Mouse (Mus musculus): Measurements from ENCODE around the gene Olfr750. TPM values are rescaled to one million over a fixed set of nuclear protein-coding genes. Genes with fewer than 3 reads are reported as not detected.
A peak's percentile ranks its signal among the peaks of the same experiment; 100 is the strongest.
"Not testable (repeated sequence)": the region's sequence is repeated elsewhere in the genome, so short reads cannot be mapped to it uniquely, and the experiment has no call there.

The Olfr750 gene
- total and polyA plus RNA-seq, 3 experiments: not detected

GRCm38 (mm10) chr14:51103217-51103616 lies 29.0 kb upstream of the Olfr750 start:
- intact Hi-C loops (cut with DNase I): loop anchor here (1.0 to 5.0 kb wide), 4 partner anchors 70 to 379 kb away; no protein-coding TSS in a partner anchor
- Histone ChIP-seq H3K36me3 (ENCODE audit: control insufficient read depth, insufficient read depth, low read length) (peaks cover 2% of the 10 kb centered on the region), H3K4me3 (no peak overlapping the region), H3K4me1 (ENCODE audit: control insufficient read depth, insufficient read depth, low read length) (no peaks in the 10 kb centered on the region; the same call in 1 of the 2 replicates), H3K27me3 (ENCODE audit: control insufficient read depth, insufficient read depth, low read length) (no peaks in the 10 kb centered on the region), H3K79me2 (replicated peaks; ENCODE audit: control insufficient read depth, insufficient read depth, low read length) (no peaks in the 10 kb centered on the region), H3K9ac (ENCODE audit: low read depth, low read length) (no peak overlapping the region), H3K27ac (no peak overlapping the region)
- DNase-seq: peak; percentile 51 to 79
- 59% methylated on average over 3 of the region's 3 CpGs for WGBS
- TF ChIP-seq CTCF (IDR thresholded peaks at IDR 0.05) (peak; percentile 92), POLR2A (IDR thresholded peaks at IDR 0.05; ENCODE audit: insufficient read depth, low read depth, low read length) (no peak), EP300 (IDR thresholded peaks at IDR 0.05; ENCODE audit: insufficient read depth, low read depth, low read length) (peak; percentile 75; the same call in 1 of the 2 replicates)

GRCm38 (mm10) chr14:51101284-51101683 lies 27.0 kb upstream of the Olfr750 start:
- no peaks in the 10 kb centered on the region for H3K27me3 ChIP-seq (ENCODE audit: control insufficient read depth, insufficient read depth, low read length)
- 50% methylated on average over 9 of the region's 9 CpGs for WGBS
- no peak for DNase-seq
- no peak for TF ChIP-seq POLR2A (IDR thresholded peaks at IDR 0.05; ENCODE audit: insufficient read depth, low read depth, low read length)
- no peak for TF ChIP-seq EP300 (IDR thresholded peaks at IDR 0.05; ENCODE audit: insufficient read depth, low read depth, low read length)
- no peak for TF ChIP-seq CTCF (IDR thresholded peaks at IDR 0.05)
- H3K79me2 ChIP-seq (replicated peaks; ENCODE audit: control insufficient read depth, insufficient read depth, low read length): no peaks in the 10 kb centered on the region
- intact Hi-C loops (cut with DNase I): loop anchor here (5.0 kb wide), 2 partner anchors 166 to 381 kb away; no protein-coding TSS in a partner anchor
- H3K4me3 ChIP-seq: no peak overlapping the region
- no peaks in the 10 kb centered on the region; the same call in 1 of the 2 replicates for H3K4me1 ChIP-seq (ENCODE audit: control insufficient read depth, insufficient read depth, low read length)
- no peak overlapping the region for H3K27ac ChIP-seq
- H3K36me3 ChIP-seq (ENCODE audit: control insufficient read depth, insufficient read depth, low read length): no peaks in the 10 kb centered on the region
- H3K9ac ChIP-seq (ENCODE audit: low read depth, low read length): no peak overlapping the region

- intact Hi-C loops (cut with DNase I): loop anchor here (2.0 kb wide), 2 partner anchors 34 to 72 kb away; no protein-coding TSS in a partner anchor
- Histone ChIP-seq H3K36me3 (ENCODE audit: control insufficient read depth, insufficient read depth, low read length) (no peaks in the 10 kb centered on the region; the same call in 1 of the 2 replicates), H3K4me1 (ENCODE audit: control insufficient read depth, insufficient read depth, low read length) (peaks cover 3% of the 10 kb centered on the region; the same call in 1 of the 2 replicates), H3K79me2 (replicated peaks; ENCODE audit: control insufficient read depth, insufficient read depth, low read length) (no peaks in the 10 kb centered on the region), H3K9ac (ENCODE audit: low read depth, low read length) (no peak overlapping the region), H3K4me3 (no peak overlapping the region), H3K27me3 (ENCODE audit: control insufficient read depth, insufficient read depth, low read length) (no peaks in the 10 kb centered on the region), H3K27ac (no peak overlapping the region)
- no peak for TF ChIP-seq EP300 (IDR thresholded peaks at IDR 0.05; ENCODE audit: insufficient read depth, low read depth, low read length)
- no peak for TF ChIP-seq CTCF (IDR thresholded peaks at IDR 0.05)
- TF ChIP-seq POLR2A (IDR thresholded peaks at IDR 0.05; ENCODE audit: insufficient read depth, low read depth, low read length): no peak
- 94% methylated on average over 11 of the region's 11 CpGs for WGBS
- DNase-seq: no peak
Measured at GRCm38 (mm10) chr14:51098921-51099320, 24.7 kb upstream of the Olfr750 start.

GRCm38 (mm10) chr14:51098300-51098699 lies 24.1 kb upstream of the Olfr750 start:
- not testable (repeated sequence) for H3K27me3 ChIP-seq (ENCODE audit: control insufficient read depth, insufficient read depth, low read length); H3K9ac ChIP-seq (ENCODE audit: low read depth, low read length); H3K4me1 ChIP-seq (ENCODE audit: control insufficient read depth, insufficient read depth, low read length); H3K4me3 ChIP-seq; H3K27ac ChIP-seq; H3K79me2 ChIP-seq (replicated peaks; ENCODE audit: control insufficient read depth, insufficient read depth, low read length); H3K36me3 ChIP-seq (ENCODE audit: control insufficient read depth, insufficient read depth, low read length)
- 10% methylated on average over 1 of the region's 1 CpGs for WGBS
- intact Hi-C loops (cut with DNase I): loop anchor here (2.0 kb wide), 2 partner anchors 33 to 71 kb away; no protein-coding TSS in a partner anchor
- peak; percentile 89 for TF ChIP-seq CTCF (IDR thresholded peaks at IDR 0.05)
- peak; percentile 51 to 60 for DNase-seq

- Histone ChIP-seq H3K79me2 (replicated peaks; ENCODE audit: control insufficient read depth, insufficient read depth, low read length) (no peaks in the 10 kb centered on the region), H3K36me3 (ENCODE audit: control insufficient read depth, insufficient read depth, low read length) (no peaks in the 10 kb centered on the region; the same call in 1 of the 2 replicates), H3K4me3 (no peak overlapping the region), H3K4me1 (ENCODE audit: control insufficient read depth, insufficient read depth, low read length) (peaks cover 3% of the 10 kb centered on the region; the same call in 1 of the 2 replicates), H3K27ac (no peak overlapping the region), H3K27me3 (ENCODE audit: control insufficient read depth, insufficient read depth, low read length) (no peaks in the 10 kb centered on the region), H3K9ac (ENCODE audit: low read depth, low read length) (0 out of 2 replicates have a peak overlapping the region, but pooled peaks have one; percentile 19)
- 53% methylated on average over 9 of the region's 9 CpGs for WGBS
- DNase-seq: no peak
- intact Hi-C loops (cut with DNase I): no loop called here
- no peak for TF ChIP-seq POLR2A (IDR thresholded peaks at IDR 0.05; ENCODE audit: insufficient read depth, low read depth, low read length)
- TF ChIP-seq EP300 (IDR thresholded peaks at IDR 0.05; ENCODE audit: insufficient read depth, low read depth, low read length): no peak
- TF ChIP-seq CTCF (IDR thresholded peaks at IDR 0.05): no peak
Measured at GRCm38 (mm10) chr14:51095736-51096524, 21.7 kb upstream of the Olfr750 start.

GRCm38 (mm10) chr14:51094921-51095320 lies 20.7 kb upstream of the Olfr750 start:
- Histone ChIP-seq H3K79me2 (replicated peaks; ENCODE audit: control insufficient read depth, insufficient read depth, low read length) (no peaks in the 10 kb centered on the region), H3K9ac (ENCODE audit: low read depth, low read length) (no peak overlapping the region), H3K27me3 (ENCODE audit: control insufficient read depth, insufficient read depth, low read length) (no peaks in the 10 kb centered on the region), H3K36me3 (ENCODE audit: control insufficient read depth, insufficient read depth, low read length) (no peaks in the 10 kb centered on the region; the same call in 1 of the 2 replicates), H3K4me1 (ENCODE audit: control insufficient read depth, insufficient read depth, low read length) (peaks cover 3% of the 10 kb centered on the region; the same call in 1 of the 2 replicates), H3K27ac (no peak overlapping the region), H3K4me3 (no peak overlapping the region)
- 64% methylated on average over 9 of the region's 9 CpGs for WGBS
- peak; percentile 33 to 36 for DNase-seq
- no peak for TF ChIP-seq EP300 (IDR thresholded peaks at IDR 0.05; ENCODE audit: insufficient read depth, low read depth, low read length)
- TF ChIP-seq POLR2A (IDR thresholded peaks at IDR 0.05; ENCODE audit: insufficient read depth, low read depth, low read length): no peak
- TF ChIP-seq CTCF (IDR thresholded peaks at IDR 0.05): no peak
- intact Hi-C loops (cut with DNase I): no loop called here
